Mouse (Mus musculus): ENCODE data around the gene Megf8.

GRCm38 (mm10) chr7:25378181-25379100, 61.5 kb downstream of the Megf8 start:
- no peak for TF ChIP-seq CTCF (IDR thresholded peaks at IDR 0.05)
- TF ChIP-seq EP300 (IDR thresholded peaks at IDR 0.05), result no peak

Data from lung, postnatal 0 days (tissue).